Mouse (Mus musculus): Measurements from ENCODE around the gene Map3k14. TPM values are rescaled to one million over a fixed set of nuclear protein-coding genes. Genes with fewer than 3 reads are reported as not detected.

The Map3k14 gene
- 19.8 and 21.3 TPM in 2 replicates for total RNA-seq (2023)

DNA sequence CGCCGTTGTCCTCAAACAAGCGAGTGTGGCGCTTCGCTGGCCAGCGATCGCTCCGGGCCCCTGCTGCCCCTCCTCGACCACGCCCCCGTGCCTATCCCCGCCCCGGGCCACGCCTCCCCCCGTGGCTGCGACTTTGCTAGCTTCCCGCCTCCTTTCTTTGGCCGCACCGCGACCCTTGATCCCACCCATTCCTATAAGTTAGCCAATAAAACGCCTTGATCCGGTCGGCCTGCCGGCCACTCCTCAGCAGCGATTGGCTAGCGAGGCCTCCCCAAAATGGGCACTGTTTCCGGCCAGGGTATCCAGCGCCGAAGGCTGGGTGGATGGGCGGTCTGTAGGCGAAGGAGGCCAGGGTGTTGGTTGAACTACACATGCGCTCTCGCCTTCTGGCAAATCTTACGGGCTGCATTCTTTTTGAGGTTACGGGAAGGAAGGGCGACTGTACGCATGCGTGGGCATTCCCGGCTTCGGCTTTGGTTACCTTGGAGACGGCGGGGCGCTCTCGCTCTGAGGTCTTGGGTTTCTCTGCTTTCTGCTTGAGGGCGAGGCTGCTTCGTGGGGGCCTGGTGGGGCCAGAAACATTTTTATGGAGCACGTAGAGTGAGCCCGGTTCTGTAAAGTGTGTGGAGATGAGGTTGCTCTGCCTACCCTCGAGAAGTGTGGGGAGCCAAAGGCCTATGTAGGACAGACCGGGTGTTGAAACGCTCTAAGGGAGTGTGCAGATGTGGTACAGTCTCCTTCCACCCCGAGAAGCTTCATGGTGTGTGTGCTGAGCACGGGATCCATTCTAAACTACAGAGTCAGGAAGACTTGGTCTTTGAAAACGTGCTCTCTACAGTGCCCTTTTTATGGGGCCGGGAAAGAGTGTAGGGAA lies at the start of gene Map3k14:
Map3k14 (minus strand) TSS at position 127 of the 874 bp plus-strand sequence.

DNA sequence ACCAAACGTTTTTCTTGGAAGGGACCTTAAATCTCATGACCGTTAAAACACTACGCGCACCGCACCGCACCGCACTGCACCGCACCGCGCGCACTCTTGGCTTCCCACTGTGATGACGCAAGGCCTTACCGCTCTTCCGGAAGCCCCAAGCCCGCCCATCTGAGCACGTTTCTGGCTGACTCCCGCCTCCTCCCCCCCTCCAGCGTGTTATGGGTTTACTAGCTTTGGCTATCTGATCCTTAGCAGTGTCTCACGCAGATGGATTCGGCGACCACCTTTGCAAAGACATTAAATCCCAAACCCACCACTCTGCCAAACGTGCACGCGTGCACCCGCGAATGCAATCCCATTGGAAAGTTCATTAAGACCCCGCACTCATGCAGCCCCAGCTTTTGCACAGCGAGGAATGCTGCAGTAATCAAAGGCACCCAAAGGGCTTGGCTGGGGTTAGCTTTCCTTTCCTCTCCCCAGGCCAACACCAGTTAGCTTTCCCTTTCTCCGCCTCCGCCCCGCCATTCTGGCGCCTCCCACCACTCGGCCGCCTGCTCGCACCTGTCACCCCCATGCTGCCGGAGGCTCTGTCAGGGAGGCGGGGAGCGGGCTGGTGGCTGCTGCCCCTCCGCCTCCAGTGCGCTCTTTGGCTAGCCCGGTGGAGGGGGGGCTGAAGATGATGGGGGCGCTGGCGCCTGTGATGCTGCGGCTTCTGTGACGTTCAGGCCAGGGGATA lies 49.3 kb downstream of the Map3k14 start, which contains the start of gene Spata32:
Spata32 (minus strand) TSS at position 643 of the 727 bp plus-strand sequence.

DNA sequence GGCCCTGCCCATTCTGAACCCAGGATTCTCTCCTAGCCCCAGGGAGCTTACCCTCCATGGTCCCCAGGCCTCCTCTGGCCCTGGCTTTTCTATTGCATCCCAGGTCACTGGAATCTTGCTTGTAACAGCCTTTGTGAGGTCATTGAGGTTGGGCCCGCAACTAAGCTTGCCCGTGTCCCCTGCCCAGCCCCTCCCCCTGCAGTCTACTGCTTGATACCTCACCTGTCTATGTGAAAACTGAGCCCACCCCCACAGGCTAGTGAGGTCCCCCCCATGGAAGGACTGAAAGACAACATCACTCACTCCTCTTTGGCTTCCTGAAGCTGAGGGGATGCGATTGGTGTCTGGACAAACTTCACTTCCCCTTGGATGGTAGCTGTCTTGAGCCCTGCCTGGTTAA lies 58.8 kb downstream of the Map3k14 start, which contains the start of gene 1700023F06Rik:
1700023F06Rik (minus strand) TSS at position 101 of the 400 bp plus-strand sequence.

DNA sequence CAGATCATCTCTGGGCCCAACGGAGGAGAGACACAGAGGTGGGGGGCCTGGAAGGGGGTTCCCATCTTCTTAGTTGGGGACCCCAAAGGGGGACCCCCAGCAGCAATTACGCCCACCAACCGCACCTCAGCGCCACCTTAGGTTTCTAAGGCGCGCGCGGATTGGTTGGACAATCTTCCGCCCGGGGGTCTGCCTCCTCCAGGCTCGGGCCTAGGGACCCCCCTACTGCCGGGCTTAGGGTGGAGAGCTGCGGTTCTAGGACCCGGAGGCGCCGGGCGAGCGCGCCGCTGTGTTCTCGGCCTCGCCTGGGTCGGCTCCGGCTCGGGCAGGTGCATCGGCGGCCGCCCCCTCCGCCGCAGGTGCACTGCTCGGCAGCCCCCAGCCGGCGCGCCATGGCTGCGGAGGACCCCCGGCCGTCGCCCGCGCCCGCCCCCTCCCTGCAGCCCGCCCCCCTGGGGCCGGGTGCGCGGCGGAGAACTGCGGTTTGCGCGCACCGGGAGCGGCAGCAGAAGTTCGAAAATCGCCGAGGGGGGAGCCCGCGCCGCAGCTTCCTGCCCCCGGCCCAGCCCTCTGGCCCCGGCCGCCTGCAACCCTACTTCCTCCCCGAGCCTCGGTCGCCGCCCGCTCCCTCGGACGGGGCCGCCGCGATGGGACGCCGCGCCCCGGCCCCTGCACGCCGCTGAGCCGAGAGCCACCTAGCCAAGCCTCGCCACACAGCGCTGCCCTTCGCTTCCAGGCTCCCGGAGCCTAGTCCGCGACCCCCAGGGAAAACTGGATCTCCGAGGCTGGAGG lies 96.6 kb downstream of the Map3k14 start, which contains the start of gene Fmnl1:
Fmnl1 (plus strand) TSS at position 614 of the 792 bp plus-strand sequence.

Other genes with a start within 250 kb of the Map3k14 start
- 55.1 and 65.6 TPM in 2 replicates for gene Nmt1, start 239.3 kb downstream of the Map3k14 start, total RNA-seq (2023)
- 18.7 and 19.1 TPM in 2 replicates for gene Dcakd, start 239.1 kb downstream of the Map3k14 start, total RNA-seq (2023)
- not detected in 2 replicates for gene Plcd3, start 165.8 kb downstream of the Map3k14 start, total RNA-seq (2023)
- 16.4 and 20.0 TPM in 2 replicates for gene Acbd4, start 165.8 kb downstream of the Map3k14 start, total RNA-seq (2023)
- 53.1 and 61.2 TPM in 2 replicates for gene Hexim1, start 151.2 kb downstream of the Map3k14 start, total RNA-seq (2023)
- gene Hexim2, start 135.0 kb downstream of the Map3k14 start, total RNA-seq (2023) = 1.5 and 1.7 TPM in 2 replicates
- 708 and 878 TPM in 2 replicates for gene Fmnl1, start 96.4 kb downstream of the Map3k14 start, total RNA-seq (2023)
- gene 1700023F06Rik, start 58.9 kb downstream of the Map3k14 start, total RNA-seq (2023) = not detected in 2 replicates
- gene Spata32, start 49.0 kb downstream of the Map3k14 start, total RNA-seq (2023) = not detected in 2 replicates
- 42.6 and 58.0 TPM in 2 replicates for gene Arhgap27, start 96.2 kb upstream of the Map3k14 start, total RNA-seq (2023)
- gene Plekhm1, start 145.2 kb upstream of the Map3k14 start, total RNA-seq (2023) = 52.4 and 67.9 TPM in 2 replicates
- not detected in 2 replicates for gene Lrrc37a, start 237.1 kb upstream of the Map3k14 start, total RNA-seq (2023)